Mouse (Mus musculus) bone marrow macrophage, adult 2 months (primary cell): ENCODE results near the gene Sntb2. TPM values are rescaled to one million over a fixed set of nuclear protein-coding genes. Genes with fewer than 3 reads are reported as not detected.
"Not testable (repeated sequence)": the region's sequence is repeated elsewhere in the genome, so short reads cannot be mapped to it uniquely, and the experiment has no call there.

ENCODE experiments used
- H3K27ac ChIP-seq: 2 replicates; pipeline ENCODE4 v1.5.1; 2012; ENCODE audit warnings: low read depth, low read length; ENCODE audit not compliant: insufficient read depth
- H3K4me1 ChIP-seq: 2 replicates; pipeline ENCODE4 v1.6.1; 2012; ENCODE audit warnings: low read length; ENCODE audit not compliant: control insufficient read depth, insufficient read depth
- H3K4me3 ChIP-seq: 2 replicates; pipeline ENCODE4 v1.5.1; 2012; ENCODE audit warnings: mild to moderate bottlenecking, low read length, moderate library complexity; ENCODE audit not compliant: insufficient read depth
- CTCF ChIP-seq: IDR thresholded peaks from 2 replicates; pipeline ENCODE4 v1.5.1; 2012; ENCODE audit warnings: low read depth, mild to moderate bottlenecking, low read length, moderate library complexity
- POLR2A ChIP-seq: IDR thresholded peaks from 2 replicates; pipeline ENCODE4 v1.6.1; 2012; ENCODE audit warnings: mild to moderate bottlenecking, low read depth, low read length, borderline replicate concordance
- polyA plus RNA-seq: library from polyadenylated mRNA; stranded (reverse); fragments of >200 nt; gene quantifications from 2 replicates; pipeline ENCODE4 v1.2.4, GENCODE M21; 2012; ENCODE audit not compliant: missing spikeins, insufficient read depth, insufficient read length

The Sntb2 gene
- polyA plus RNA-seq, 1 experiment = 13.7 TPM

- Histone ChIP-seq H3K4me1 (peaks cover 9% of the 10 kb centered on the region), H3K27ac (no peak overlapping the region), H3K4me3 (no peak overlapping the region)
- TF ChIP-seq POLR2A (no peak), CTCF (no peak)
These were observed 28.1 kb upstream of the Sntb2 start for GRCm38 (mm10) chr8:106907450-106907849.

- TF ChIP-seq CTCF (no peak), POLR2A (no peak)
- Histone ChIP-seq H3K27ac (no peak overlapping the region), H3K4me1 (peaks cover 9% of the 10 kb centered on the region), H3K4me3 (no peak overlapping the region)
These were observed 27.3 kb upstream of the Sntb2 start for GRCm38 (mm10) chr8:106908291-106908690.

GRCm38 (mm10) chr8:106913631-106914030 is 21.9 kb upstream of the Sntb2 start:
- no peak overlapping the region for H3K4me3 ChIP-seq
- H3K27ac ChIP-seq = no peak overlapping the region
- H3K4me1 ChIP-seq = no peaks in the 10 kb centered on the region
- no peak for TF ChIP-seq POLR2A
- no peak for TF ChIP-seq CTCF

- TF ChIP-seq POLR2A (no peak), CTCF (no peak)
- Histone ChIP-seq H3K27ac (no peak overlapping the region), H3K4me3 (no peak overlapping the region), H3K4me1 (no peaks in the 10 kb centered on the region)
These were observed 15.7 kb upstream of the Sntb2 start for GRCm38 (mm10) chr8:106919721-106920394.

GRCm38 (mm10) chr8:106920395-106920741 is 15.2 kb upstream of the Sntb2 start:
- Histone ChIP-seq H3K27ac (no peak overlapping the region), H3K4me3 (no peak overlapping the region), H3K4me1 (no peaks in the 10 kb centered on the region)
- no peak for TF ChIP-seq POLR2A
- no peak for TF ChIP-seq CTCF

- TF ChIP-seq POLR2A = no peak
- no peak for TF ChIP-seq CTCF
- H3K27ac ChIP-seq = no peak overlapping the region
- H3K4me1 ChIP-seq = peaks cover 6% of the 10 kb centered on the region
- no peak overlapping the region for H3K4me3 ChIP-seq
These were observed 11.5 kb upstream of the Sntb2 start for GRCm38 (mm10) chr8:106924057-106924456.

- TF ChIP-seq CTCF (no peak), POLR2A (no peak)
- Histone ChIP-seq H3K4me1 (peaks cover 11% of the 10 kb centered on the region), H3K4me3 (no peak overlapping the region), H3K27ac (no peak overlapping the region)
These were observed 10.6 kb upstream of the Sntb2 start for GRCm38 (mm10) chr8:106924904-106925349.

- Histone ChIP-seq H3K27ac (no peak overlapping the region), H3K4me3 (no peak overlapping the region), H3K4me1 (peaks cover 15% of the 10 kb centered on the region)
- no peak for TF ChIP-seq CTCF
- no peak for TF ChIP-seq POLR2A
These were observed 10.1 kb upstream of the Sntb2 start for GRCm38 (mm10) chr8:106925446-106925845.

- Histone ChIP-seq H3K4me1 (peaks cover 15% of the 10 kb centered on the region), H3K4me3 (no peak overlapping the region)
- TF ChIP-seq CTCF = peak; percentile 42; the same call in 1 of the 2 replicates
- TF ChIP-seq POLR2A = no peak
These were observed 8.3 kb upstream of the Sntb2 start for GRCm38 (mm10) chr8:106927247-106927646.

GRCm38 (mm10) chr8:106928182-106928581 is 7.4 kb upstream of the Sntb2 start:
- H3K4me3 ChIP-seq, H3K27ac ChIP-seq: not testable (repeated sequence)
- peaks cover 21% of the 10 kb centered on the region for H3K4me1 ChIP-seq

More at GRCm38 (mm10) chr8:106927247-106927646, 8.3 kb upstream of the Sntb2 start:
- H3K27ac ChIP-seq = no peak overlapping the region

- TF ChIP-seq POLR2A (no peak), CTCF (no peak)
- Histone ChIP-seq H3K4me3 (no peak overlapping the region), H3K27ac (peak overlapping the region; percentile 71), H3K4me1 (peaks cover 24% of the 10 kb centered on the region)
These were observed 6.2 kb upstream of the Sntb2 start for GRCm38 (mm10) chr8:106929155-106929913.
